Mouse (Mus musculus) heart, embryonic 10.5 days (tissue): ENCODE results near the gene Slc22a2. TPM values are rescaled to one million over a fixed set of nuclear protein-coding genes. Genes with fewer than 3 reads are reported as not detected.
"Not testable (repeated sequence)": the region's sequence is repeated elsewhere in the genome, so short reads cannot be mapped to it uniquely, and the experiment has no call there.

Experiments used
- DNase-seq: peaks from one replicate; pipeline ENCODE4 v3.0.0-alpha.2; 2017; ENCODE audit warnings: low spot score
- H3K27ac ChIP-seq: fragments of 300-500 bp; sonication (generic); 2 replicates; pipeline ENCODE4 v1.5.1; 2016; ENCODE audit warnings: mild to moderate bottlenecking
- H3K27me3 ChIP-seq: fragments of 300-500 bp; sonication (generic); 2 replicates; pipeline ENCODE4 v1.6.1; 2016; ENCODE audit warnings: mild to moderate bottlenecking; ENCODE audit not compliant: poor library complexity, insufficient read depth, severe bottlenecking
- H3K36me3 ChIP-seq: fragments of 300-500 bp; sonication (generic); 2 replicates; pipeline ENCODE4 v1.6.1; 2016; ENCODE audit warnings: mild to moderate bottlenecking, moderate library complexity
- H3K4me1 ChIP-seq: fragments of 300-500 bp; sonication (generic); 2 replicates; pipeline ENCODE4 v1.6.1; 2016; ENCODE audit warnings: mild to moderate bottlenecking
- H3K4me3 ChIP-seq: fragments of 300-500 bp; sonication (generic); 2 replicates; pipeline ENCODE4 v1.5.1; 2016; ENCODE audit warnings: mild to moderate bottlenecking, moderate library complexity
- H3K9me3 ChIP-seq: fragments of 300-500 bp; sonication (generic); 2 replicates; pipeline ENCODE4 v1.6.1; 2016; ENCODE audit warnings: mild to moderate bottlenecking, moderate library complexity
- WGBS: fragments of 180-500 bp; shearing (Covaris S2); methylation state at CpG from one replicate; pipeline ENCODE4 v1.1.7; 2016; 5-methylcytosine and 5-hydroxymethylcytosine counted together
- polyA plus RNA-seq: library from polyadenylated mRNA; unstranded; fragments of >200 nt; fragmentation: Nextera tagmentation; extraction: Ambion mirVana; gene quantifications from 2 replicates; pipeline ENCODE4 v1.2.1, GENCODE M21; 2016

The Slc22a2 gene
- polyA plus RNA-seq, 1 experiment from 2014 or later, result not detected

- no peak overlapping the region for H3K27ac ChIP-seq
- H3K27me3 ChIP-seq, result no peaks in the 10 kb centered on the region
- WGBS, result 72% methylated on average over 7 of the region's 7 CpGs
- H3K4me3 ChIP-seq, result no peak overlapping the region
- H3K36me3 ChIP-seq, result no peaks in the 10 kb centered on the region
- H3K4me1 ChIP-seq, result peaks cover 32% of the 10 kb centered on the region
- DNase-seq, result no peak
- H3K9me3 ChIP-seq, result no peaks in the 10 kb centered on the region
Measured at GRCm38 (mm10) chr17:12672285-12672790, 88.4 kb downstream of the Slc22a2 start.

- no peaks in the 10 kb centered on the region for H3K9me3 ChIP-seq
- H3K27me3 ChIP-seq, result no peaks in the 10 kb centered on the region
- H3K4me3 ChIP-seq, result no peak overlapping the region
- no peaks in the 10 kb centered on the region for H3K36me3 ChIP-seq
- peak overlapping the region; percentile 44; the same call in 1 of the 2 replicates for H3K27ac ChIP-seq
- H3K4me1 ChIP-seq, result peaks cover 21% of the 10 kb centered on the region
- no peak for DNase-seq
- WGBS, result 51% methylated on average over 3 of the region's 3 CpGs
Measured at GRCm38 (mm10) chr17:12673871-12674270, 89.9 kb downstream of the Slc22a2 start.

- H3K27me3 ChIP-seq, H3K27ac ChIP-seq, DNase-seq, H3K4me3 ChIP-seq, H3K36me3 ChIP-seq, H3K9me3 ChIP-seq: not testable (repeated sequence)
- WGBS, result 73% methylated on average over 7 of the region's 7 CpGs
- peaks cover 10% of the 10 kb centered on the region for H3K4me1 ChIP-seq
Measured at GRCm38 (mm10) chr17:12674980-12675379, 91.0 kb downstream of the Slc22a2 start.

GRCm38 (mm10) chr17:12675646-12676045 lies 91.7 kb downstream of the Slc22a2 start, which contains the start of gene Slc22a1:
Gene Slc22a1 (minus strand): TSS chr17:12675829.
- DNase-seq, result no peak
- Histone ChIP-seq H3K4me3 (no peak within 1 kb of the TSS), H3K27ac (0 out of 2 replicates have a peak within 1 kb of the TSS, but pooled peaks have one; percentile 19), H3K27me3 (no peaks in the 10 kb centered on the region), H3K36me3 (peaks cover 14% of the 10 kb centered on the region), H3K4me1 (peaks cover 8% of the 10 kb centered on the region), H3K9me3 (no peaks in the 10 kb centered on the region)
- 90% methylated on average over 7 of the region's 7 CpGs for WGBS

GRCm38 (mm10) chr17:12677139-12677538 lies 93.2 kb downstream of the Slc22a2 start:
- no peak for DNase-seq
- peaks cover 8% of the 10 kb centered on the region for H3K4me1 ChIP-seq
- no peaks in the 10 kb centered on the region for H3K27me3 ChIP-seq
- no peak overlapping the region for H3K27ac ChIP-seq
- no peaks in the 10 kb centered on the region for H3K9me3 ChIP-seq
- peaks cover 28% of the 10 kb centered on the region for H3K36me3 ChIP-seq
- no peak overlapping the region for H3K4me3 ChIP-seq

Other genes with a start within 250 kb of the Slc22a2 start
- gene Plg, start 205.5 kb upstream of the Slc22a2 start, polyA plus RNA-seq, result 0.63 and 19.7 TPM in 2 replicates
- gene Slc22a3, start 76.4 kb upstream of the Slc22a2 start, polyA plus RNA-seq, result 0.32 and 0.74 TPM in 2 replicates
- 0.39 and 1.1 TPM in 2 replicates for gene Slc22a1, start 91.7 kb downstream of the Slc22a2 start, polyA plus RNA-seq
- gene Igf2r, start 185.5 kb downstream of the Slc22a2 start, polyA plus RNA-seq, result 141 and 272 TPM in 2 replicates